Mouse (Mus musculus) adrenal gland, postnatal 10 days (tissue): ENCODE measurements around the gene Siglec1. TPM values are rescaled to one million over a fixed set of nuclear protein-coding genes. Genes with fewer than 3 reads are reported as not detected.
"Not testable (repeated sequence)": the region's sequence is repeated elsewhere in the genome, so short reads cannot be mapped to it uniquely, and the experiment has no call there.

Experiments
- DNase-seq: peaks from one replicate; pipeline ENCODE4 v3.0.0; 2021; ENCODE audit warnings: mixed read lengths
- long read RNA-seq, 2 experiments: library from polyadenylated mRNA; stranded (forward); transcript quantifications; one replicate each; pipeline ENCODE4 v2.0.0; 2021
- total RNA-seq, 2 experiments: library from RNA; stranded (reverse); gene quantifications; 2 replicates each; pipeline ENCODE4 v1.2.3; 2021

The Siglec1 gene
- 1 to 10 TPM; 3.8 to 3.9 TPM for total RNA-seq
- long read RNA-seq, experiment 1: 0 reads
- long read RNA-seq, experiment 2, partial matches to known transcripts: 1 of 1 reads
- long read RNA-seq, experiment 2, other reads (novel, unspliced or antisense): 0 of 1 reads

GRCm38 (mm10) chr2:131086667-131087390 lies at the start of gene Siglec1:
Siglec1 (minus strand) TSS chr2:131086765.
- DNase-seq: no peak

GRCm38 (mm10) chr2:131135521-131136139 lies 49.1 kb upstream of the Siglec1 start:
- DNase-seq: no peak

GRCm38 (mm10) chr2:131134826-131135400 lies 48.3 kb upstream of the Siglec1 start:
- DNase-seq: peak; percentile 3

- DNase-seq: peak; percentile 34
Observed at GRCm38 (mm10) chr2:131134381-131134780, 47.8 kb upstream of the Siglec1 start.

- DNase-seq: no peak
Observed at GRCm38 (mm10) chr2:131132930-131133547, 46.5 kb upstream of the Siglec1 start, which contains the start of gene Gm11037. Gm11037 (plus strand) TSS chr2:131133497.

- no peak for DNase-seq
Observed at GRCm38 (mm10) chr2:131132111-131132888, 45.7 kb upstream of the Siglec1 start.

GRCm38 (mm10) chr2:131130849-131131248 lies 44.3 kb upstream of the Siglec1 start:
- no peak for DNase-seq

GRCm38 (mm10) chr2:131129836-131130235 lies 43.3 kb upstream of the Siglec1 start:
- DNase-seq: no peak

GRCm38 (mm10) chr2:131128636-131129157 lies 42.1 kb upstream of the Siglec1 start:
- no peak for DNase-seq

GRCm38 (mm10) chr2:131128211-131128610 lies 41.6 kb upstream of the Siglec1 start:
- no peak for DNase-seq

- DNase-seq: peak; percentile 73
Observed at GRCm38 (mm10) chr2:131127161-131127730, 40.7 kb upstream of the Siglec1 start, which contains the start of gene Hspa12b. Hspa12b (plus strand) TSS chr2:131127280.

- no peak for DNase-seq
Observed at GRCm38 (mm10) chr2:131125964-131126815, 39.6 kb upstream of the Siglec1 start.

- no peak for DNase-seq
Observed at GRCm38 (mm10) chr2:131125157-131125963, 38.8 kb upstream of the Siglec1 start.

- DNase-seq: no peak
Observed at GRCm38 (mm10) chr2:131124166-131124565, 37.6 kb upstream of the Siglec1 start.

GRCm38 (mm10) chr2:131118968-131119574 lies 32.5 kb upstream of the Siglec1 start:
- DNase-seq: no peak

GRCm38 (mm10) chr2:131105989-131106388 lies 19.4 kb upstream of the Siglec1 start:
- DNase-seq: no peak

GRCm38 (mm10) chr2:131105061-131105460 lies 18.5 kb upstream of the Siglec1 start:
- DNase-seq: not testable (repeated sequence)

- DNase-seq: no peak
Observed at GRCm38 (mm10) chr2:131104021-131104420, 17.5 kb upstream of the Siglec1 start.

GRCm38 (mm10) chr2:131101530-131101929 lies 15.0 kb upstream of the Siglec1 start:
- DNase-seq: no peak
